9 mouse cellular contexts compared by ENCODE assay signal in genomic region chr7:81991116-81991515, GRCm38 (mm10). TPM values are rescaled to one million over a fixed set of nuclear protein-coding genes. Genes with fewer than 3 reads are reported as not detected.
DNase-seq lines count a peak whose midpoint lies in the region; ATAC-seq and TF ChIP-seq lines count a peak whose summit lies in the region.
"Had no signal": no experiment of that assay in that cellular context is flagged by ENCODE, and none has a peak within 500 bp of the region (broad histone marks: within the 10 kb centered on the region; RNA-seq: fewer than 3 reads in every experiment).

No protein-coding gene starts in this region.

- H3K36me3 ChIP-seq in lung, embryonic 14.5 days (ENCODE audit: insufficient read depth), result no peaks in the 10 kb centered on the region
- H3K36me3 ChIP-seq in forebrain, embryonic 13.5 days (ENCODE audit: poor library complexity, severe bottlenecking), result no peaks in the 10 kb centered on the region
- H3K36me3 ChIP-seq in intestine, embryonic 15.5 days, result no peaks in the 10 kb centered on the region
- no peaks in the 10 kb centered on the region for H3K36me3 ChIP-seq in neural tube, embryonic 14.5 days (ENCODE audit: control insufficient read depth, insufficient read depth, low read length)

- no peak overlapping the region for H3K27ac ChIP-seq in lung, embryonic 14.5 days (ENCODE audit: low read depth)
- no peak overlapping the region for H3K27ac ChIP-seq in forebrain, embryonic 13.5 days
- no peak overlapping the region for H3K27ac ChIP-seq in intestine, embryonic 15.5 days
- H3K27ac ChIP-seq in neural tube, embryonic 14.5 days (ENCODE audit: low read depth, low read length), result no peak overlapping the region

- no peaks in the 10 kb centered on the region for H3K4me1 ChIP-seq in lung, embryonic 14.5 days (ENCODE audit: insufficient read depth)
- H3K4me1 ChIP-seq in forebrain, embryonic 13.5 days, result peaks cover 14% of the 10 kb centered on the region
- H3K4me1 ChIP-seq in intestine, embryonic 15.5 days (replicated peaks), result peaks cover 12% of the 10 kb centered on the region
- peaks cover 5% of the 10 kb centered on the region; the same call in 1 of the 2 replicates for H3K4me1 ChIP-seq in neural tube, embryonic 14.5 days (ENCODE audit: control insufficient read depth, insufficient read depth, low read length)

- peaks cover 74% of the 10 kb centered on the region for H3K27me3 ChIP-seq in lung, embryonic 14.5 days (ENCODE audit: insufficient read depth, low read length)
- peaks cover 83% of the 10 kb centered on the region for H3K27me3 ChIP-seq in forebrain, embryonic 13.5 days
- H3K27me3 ChIP-seq in intestine, embryonic 15.5 days (replicated peaks), result peaks cover 55% of the 10 kb centered on the region
- peaks cover 46% of the 10 kb centered on the region for H3K27me3 ChIP-seq in neural tube, embryonic 14.5 days (ENCODE audit: control insufficient read depth, insufficient read depth, low read length)

- no peak for ATAC-seq in lung, embryonic 14.5 days (ENCODE audit: insufficient read depth)
- ATAC-seq in forebrain, embryonic 13.5 days, result no peak
- no peak for ATAC-seq in intestine, embryonic 15.5 days
- no peak for ATAC-seq in neural tube, embryonic 14.5 days (ENCODE audit: low read depth)

- H3K4me3 ChIP-seq in lung, embryonic 14.5 days (ENCODE audit: low read depth, low read length), result peak overlapping the region; percentile 53
- H3K4me3 ChIP-seq in forebrain, embryonic 13.5 days, result peak overlapping the region; percentile 53
- H3K4me3 ChIP-seq in intestine, embryonic 15.5 days (replicated peaks), result peak overlapping the region; percentile 53
- H3K4me3 ChIP-seq in neural tube, embryonic 14.5 days (ENCODE audit: low read depth, low read length), result peak overlapping the region; percentile 49; the same call in 1 of the 2 replicates
- H3K4me3 ChIP-seq: erythroblast, embryonic 14.5 days had no signal

- DNase-seq in lung, embryonic 14.5 days, result no peak
- DNase-seq in lung, postnatal 4 days, result no peak
- DNase-seq in gastrocnemius, postnatal 14 days, result no peak
- DNase-seq in ovary, postnatal 14 days (ENCODE audit: low spot score), result no peak
- DNase-seq: thymus, postnatal 36 days had no signal

- no peaks in the 10 kb centered on the region for H3K9me3 ChIP-seq in lung, embryonic 14.5 days (ENCODE audit: low read depth, low read length)
- H3K9me3 ChIP-seq in forebrain, embryonic 13.5 days (replicated peaks), result no peaks in the 10 kb centered on the region
- H3K9me3 ChIP-seq in intestine, embryonic 15.5 days, result no peaks in the 10 kb centered on the region
- no peaks in the 10 kb centered on the region for H3K9me3 ChIP-seq in neural tube, embryonic 14.5 days (ENCODE audit: control insufficient read depth, low read length)

- intact Hi-C loops in gastrocnemius, postnatal 14 days (cut with DNase I; ENCODE audit: low total_unique reads), result no loop called here

- no peak overlapping the region for H3K9ac ChIP-seq in lung, embryonic 14.5 days
- no peak overlapping the region for H3K9ac ChIP-seq in forebrain, embryonic 13.5 days
- H3K9ac ChIP-seq in intestine, embryonic 15.5 days, result no peak overlapping the region
- H3K9ac ChIP-seq in neural tube, embryonic 14.5 days (replicated peaks; ENCODE audit: low read depth, low read length), result no peak overlapping the region

- TF ChIP-seq CTCF in lung, embryonic 14.5 days (IDR thresholded peaks at IDR 0.05; ENCODE audit: low read depth), result no peak

- H3K4me2 ChIP-seq in lung, embryonic 14.5 days, result peak overlapping the region; percentile 90; the same call in 1 of the 2 replicates
- peak overlapping the region; percentile 89 for H3K4me2 ChIP-seq in forebrain, embryonic 13.5 days
- H3K4me2 ChIP-seq in intestine, embryonic 15.5 days (replicated peaks), result peak overlapping the region; percentile 97
- H3K4me2 ChIP-seq in neural tube, embryonic 14.5 days (ENCODE audit: low read depth, low read length), result peak overlapping the region; percentile 9; the same call in 1 of the 2 replicates

- WGBS in lung, embryonic 14.5 days, result 5% methylated on average over 12 of the region's 12 CpGs
- WGBS in forebrain, embryonic 13.5 days, result 9% methylated on average over 12 of the region's 12 CpGs
- 8% methylated on average over 12 of the region's 12 CpGs for WGBS in intestine, embryonic 15.5 days
- 6% methylated on average over 12 of the region's 12 CpGs for WGBS in neural tube, embryonic 14.5 days

RNA-seq across cellular contexts. Expression of gene Bnc1, which starts 1.0 kb away (rescaled TPM):
- 1.5 and 2.4 TPM in 2 replicates for polyA plus RNA-seq in lung, embryonic 14.5 days (2014; fragmentation: Nextera tagmentation; extraction: Ambion mirVana)
- not detected in 2 replicates for polyA plus RNA-seq in forebrain, embryonic 13.5 days (2015; fragmentation: Nextera tagmentation; extraction: Ambion mirVana)
- polyA plus RNA-seq in intestine, embryonic 15.5 days (2015; fragmentation: Nextera tagmentation; extraction: Ambion mirVana), result 2.8 and 3.7 TPM in 2 replicates
- 0.11 and 5.6 TPM in 2 replicates for polyA plus RNA-seq in neural tube, embryonic 14.5 days (2014; fragmentation: Nextera tagmentation; extraction: Ambion mirVana)
- not detected for total RNA-seq in gastrocnemius, postnatal 14 days (2021)
- polyA plus RNA-seq: erythroblast, embryonic 14.5 days had no signal

RNA-seq across cellular contexts. Expression of gene Hdgfl3, which starts 56.8 kb away (rescaled TPM):
- 13.5 and 14.4 TPM in 2 replicates for polyA plus RNA-seq in lung, embryonic 14.5 days (2014; fragmentation: Nextera tagmentation; extraction: Ambion mirVana)
- 51.3 and 55.3 TPM in 2 replicates for polyA plus RNA-seq in forebrain, embryonic 13.5 days (2015; fragmentation: Nextera tagmentation; extraction: Ambion mirVana)
- 10.1 and 10.9 TPM in 2 replicates for polyA plus RNA-seq in intestine, embryonic 15.5 days (2015; fragmentation: Nextera tagmentation; extraction: Ambion mirVana)
- 90.7 and 93.2 TPM in 2 replicates for polyA plus RNA-seq in neural tube, embryonic 14.5 days (2014; fragmentation: Nextera tagmentation; extraction: Ambion mirVana)
- total RNA-seq in gastrocnemius, postnatal 14 days (2021), result 1 to 10 TPM; 3.7 to 4.3 TPM
- polyA plus RNA-seq: erythroblast, embryonic 14.5 days had no signal

Comparison
In these comparisons a context has a peak if more than half of its experiments do, and no peak if none do; other contexts are left out.
1. H3K4me2 ChIP-seq: peak in every context shown above with its lines; median percentile 97 in intestine, embryonic 15.5 days; 90 in lung, embryonic 14.5 days; 89 in forebrain, embryonic 13.5 days; 9 in neural tube, embryonic 14.5 days.